Mouse (Mus musculus): ENCODE measurements at regions not wholly inside any gene's neighbourhood (a gene's known extent, or its start where the extent isn't known, plus 50 kb on each side); places are given as distances from the start of the nearest gene placed in this dataset.

GRCm38 (mm10) chr6:108910330-108910729, 81.9 kb downstream of the Edem1 start:
- in situ Hi-C loops (cut with MboI; ENCODE audit: low pct_unique_long_range_greater_than_20kb) = no loop called here
- CTCF ChIA-PET = no interaction called here
- no peak for ATAC-seq
- POLR2A ChIA-PET = no interaction called here
- H3K27me3 ChIP-seq = peaks cover 11% of the 10 kb centered on the region
- no peak for DNase-seq (ENCODE audit: low read depth, low spot score)
- no peak for TF ChIP-seq CTCF (IDR thresholded peaks at IDR 0.05)

GRCm38 (mm10) chr6:108912539-108912938, 84.1 kb downstream of the Edem1 start:
- ChIA-PET POLR2A (no interaction called here), CTCF (no interaction called here)
- DNase-seq (ENCODE audit: low read depth, low spot score) = no peak
- H3K27me3 ChIP-seq = peaks cover 11% of the 10 kb centered on the region
- in situ Hi-C loops (cut with MboI; ENCODE audit: low pct_unique_long_range_greater_than_20kb) = no loop called here
- no peak for ATAC-seq
- TF ChIP-seq CTCF (IDR thresholded peaks at IDR 0.05) = no peak

- POLR2A ChIA-PET = no interaction called here
- TF ChIP-seq CTCF (IDR thresholded peaks at IDR 0.05) = no peak
- peaks cover 8% of the 10 kb centered on the region for H3K27me3 ChIP-seq
- in situ Hi-C loops (cut with MboI; ENCODE audit: low pct_unique_long_range_greater_than_20kb) = no loop called here
- DNase-seq (ENCODE audit: low read depth, low spot score) (no peak), ATAC-seq (no peak)
- CTCF ChIA-PET = no interaction called here
These were observed 91.0 kb downstream of the Edem1 start for GRCm38 (mm10) chr6:108919372-108919913.

- in situ Hi-C loops (cut with MboI; ENCODE audit: low pct_unique_long_range_greater_than_20kb) = no loop called here
- ChIA-PET POLR2A (no interaction called here), CTCF (interaction anchor here (0.8 kb wide), 1 partner anchor 19 kb away, joined by 3 read pairs; no protein-coding TSS in a partner anchor)
These were observed 92.7 kb downstream of the Edem1 start for GRCm38 (mm10) chr6:108921181-108921580.

GRCm38 (mm10) chr6:108922564-108922963, 94.1 kb downstream of the Edem1 start:
- no peak for DNase-seq (ENCODE audit: low read depth, low spot score)
- CTCF ChIA-PET = no interaction called here
- POLR2A ChIA-PET = no interaction called here
- TF ChIP-seq CTCF (IDR thresholded peaks at IDR 0.05) = no peak
- peaks cover 27% of the 10 kb centered on the region for H3K27me3 ChIP-seq
- in situ Hi-C loops (cut with MboI; ENCODE audit: low pct_unique_long_range_greater_than_20kb) = no loop called here
- no peak for ATAC-seq

More at GRCm38 (mm10) chr6:108921181-108921580, 92.7 kb downstream of the Edem1 start:
- H3K27me3 ChIP-seq = peaks cover 24% of the 10 kb centered on the region
- ATAC-seq = no peak
- no peak for DNase-seq (ENCODE audit: low read depth, low spot score)
- no peak for TF ChIP-seq CTCF (IDR thresholded peaks at IDR 0.05)

GRCm38 (mm10) chr6:108928981-108929380, 100.5 kb downstream of the Edem1 start:
- no peak for ATAC-seq
- CTCF ChIA-PET = no interaction called here
- H3K27me3 ChIP-seq = peaks cover 27% of the 10 kb centered on the region
- no peak for DNase-seq (ENCODE audit: low read depth, low spot score)
- in situ Hi-C loops (cut with MboI; ENCODE audit: low pct_unique_long_range_greater_than_20kb) = no loop called here
- POLR2A ChIA-PET = no interaction called here
- TF ChIP-seq CTCF (IDR thresholded peaks at IDR 0.05) = no peak

- CTCF ChIA-PET = no interaction called here
- no peak for DNase-seq (ENCODE audit: low read depth, low spot score)
- no peak for TF ChIP-seq CTCF (IDR thresholded peaks at IDR 0.05)
- no peak for ATAC-seq
- no peaks in the 10 kb centered on the region for H3K27me3 ChIP-seq
- POLR2A ChIA-PET = no interaction called here
- in situ Hi-C loops (cut with MboI; ENCODE audit: low pct_unique_long_range_greater_than_20kb) = no loop called here
These were observed 110.2 kb downstream of the Edem1 start for GRCm38 (mm10) chr6:108938646-108939045.

GRCm38 (mm10) chr6:108942288-108942687, 113.8 kb downstream of the Edem1 start:
- ChIA-PET CTCF (no interaction called here), POLR2A (no interaction called here)
- peaks cover 9% of the 10 kb centered on the region for H3K27me3 ChIP-seq
- no peak for DNase-seq (ENCODE audit: low read depth, low spot score)
- no peak for TF ChIP-seq CTCF (IDR thresholded peaks at IDR 0.05)
- no peak for ATAC-seq
- in situ Hi-C loops (cut with MboI; ENCODE audit: low pct_unique_long_range_greater_than_20kb) = no loop called here

GRCm38 (mm10) chr6:108952389-108952788, 123.9 kb downstream of the Edem1 start:
- peaks cover 13% of the 10 kb centered on the region for H3K27me3 ChIP-seq
- ChIA-PET CTCF (interaction anchor here (1.2 to 1.6 kb wide), 2 partner anchors 10 to 13 kb away, joined by 3 to 6 read pairs; no protein-coding TSS in a partner anchor), POLR2A (no interaction called here)
- in situ Hi-C loops (cut with MboI; ENCODE audit: low pct_unique_long_range_greater_than_20kb) = no loop called here
- no peak for TF ChIP-seq CTCF (IDR thresholded peaks at IDR 0.05)
- ATAC-seq = no peak
- DNase-seq (ENCODE audit: low read depth, low spot score) = no peak

- ChIA-PET POLR2A (interaction anchor here (0.5 kb wide), 1 partner anchor 150 kb away, joined by 3 read pairs; no protein-coding TSS in a partner anchor), CTCF (interaction anchor here (0.7 to 1.3 kb wide), 3 partner anchors 10 to 189 kb away, joined by 3 to 6 read pairs (median 4); no protein-coding TSS in a partner anchor)
- in situ Hi-C loops (cut with MboI; ENCODE audit: low pct_unique_long_range_greater_than_20kb) = no loop called here
- no peak for DNase-seq (ENCODE audit: low read depth, low spot score)
- peaks cover 17% of the 10 kb centered on the region for H3K27me3 ChIP-seq
- no peak for TF ChIP-seq CTCF (IDR thresholded peaks at IDR 0.05)
- no peak for ATAC-seq
These were observed 134.4 kb downstream of the Edem1 start for GRCm38 (mm10) chr6:108962810-108963209.

GRCm38 (mm10) chr6:108963295-108963694, 134.9 kb downstream of the Edem1 start:
- POLR2A ChIA-PET = no interaction called here
- peaks cover 17% of the 10 kb centered on the region for H3K27me3 ChIP-seq
- CTCF ChIA-PET = no interaction called here
- in situ Hi-C loops (cut with MboI; ENCODE audit: low pct_unique_long_range_greater_than_20kb) = no loop called here
- peak; percentile 47 for ATAC-seq
- DNase-seq (ENCODE audit: low read depth, low spot score) = no peak
- TF ChIP-seq CTCF (IDR thresholded peaks at IDR 0.05) = peak; percentile 69
